9 mouse cellular contexts compared by ENCODE assay signal in the genomic region with DNA sequence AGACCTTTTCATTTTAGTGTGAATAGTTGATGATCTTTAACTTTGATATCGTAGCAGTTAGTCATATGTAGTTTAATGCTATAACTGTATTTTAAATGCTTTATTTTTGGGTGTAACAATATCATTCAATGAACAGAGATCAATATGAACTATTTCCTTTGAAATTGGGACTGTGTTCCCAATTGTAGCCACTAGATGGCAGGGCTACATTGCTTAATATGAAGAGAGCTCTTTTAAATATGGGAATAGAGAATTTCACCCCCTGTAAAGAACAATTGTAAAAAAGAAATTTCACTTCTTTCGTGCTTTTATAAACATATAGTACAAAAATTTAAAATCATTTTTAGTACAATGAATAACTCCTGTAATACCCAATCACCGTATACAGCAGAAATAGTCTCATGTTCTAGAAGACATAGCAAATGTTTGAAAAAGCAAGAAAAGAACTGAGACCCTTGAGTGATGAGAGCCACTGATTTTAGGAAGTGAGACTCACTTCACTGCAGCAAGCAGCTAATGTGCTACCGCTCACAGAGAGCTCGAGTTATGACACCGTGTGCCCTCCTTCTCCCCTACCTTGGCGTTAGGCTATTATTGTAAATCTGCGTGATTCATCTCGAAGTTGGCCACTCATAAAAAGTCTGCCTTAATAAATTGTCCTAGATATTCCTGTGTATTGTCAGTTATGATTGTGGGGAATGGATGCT.
DNase-seq lines count a peak whose midpoint lies in the region; ATAC-seq and TF ChIP-seq lines count a peak whose summit lies in the region.
"Had no signal": no experiment of that assay in that cellular context is flagged by ENCODE, and none has a peak within 500 bp of the region (broad histone marks: within the 10 kb centered on the region; RNA-seq: fewer than 3 reads in every experiment).

No protein-coding gene starts in this region.

- H3K27ac ChIP-seq in forebrain, embryonic 14.5 days (ENCODE audit: low read depth, low read length), result no peak overlapping the region
- H3K27ac ChIP-seq in forebrain, embryonic 11.5 days (ENCODE audit: low read depth, low read length), result no peak overlapping the region
- no peak overlapping the region for H3K27ac ChIP-seq in limb, embryonic 11.5 days (replicated peaks; ENCODE audit: low read depth, low read length)
- no peak overlapping the region for H3K27ac ChIP-seq in limb, embryonic 10.5 days
- no peak overlapping the region for H3K27ac ChIP-seq in MEL (ENCODE audit: control insufficient read depth, low read depth, low read length)
- H3K27ac ChIP-seq in forebrain, embryonic 15.5 days (replicated peaks), result no peak overlapping the region

- TF ChIP-seq EP300 in MEL (IDR thresholded peaks at IDR 0.05; ENCODE audit: low read depth in 1 of 2, low read length in 2 of 2), result no peak

- H3K79me2 ChIP-seq in MEL (ENCODE audit: control insufficient read depth, insufficient read depth, low read length, poor library complexity), result no peaks in the 10 kb centered on the region

- TF ChIP-seq POLR2A in MEL (IDR thresholded peaks at IDR 0.05; ENCODE audit: control insufficient read depth in 1 of 2, insufficient read depth in 1 of 2, low read depth in 1 of 2, low read length in 2 of 2, poor library complexity in 1 of 2), result no peak

- H3K4me3 ChIP-seq in forebrain, embryonic 14.5 days (ENCODE audit: low read depth, low read length), result no peak overlapping the region
- H3K4me3 ChIP-seq in forebrain, embryonic 11.5 days (ENCODE audit: low read depth, low read length), result no peak overlapping the region
- H3K4me3 ChIP-seq in limb, embryonic 11.5 days (ENCODE audit: low read depth, low read length), result no peak overlapping the region
- no peak overlapping the region for H3K4me3 ChIP-seq in limb, embryonic 10.5 days
- no peak overlapping the region for H3K4me3 ChIP-seq in MEL (ENCODE audit: control insufficient read depth in 1 of 2, insufficient read depth in 1 of 2, low read depth in 2 of 2, low read length in 2 of 2)
- H3K4me3 ChIP-seq in forebrain, embryonic 15.5 days, result no peak overlapping the region
- H3K4me3 ChIP-seq: erythroblast, embryonic 14.5 days had no signal

- TF ChIP-seq RAD21 in MEL (IDR thresholded peaks at IDR 0.05; ENCODE audit: low read depth, low read length), result peak; percentile 90

- DNase-seq in forebrain, embryonic 14.5 days (ENCODE audit: low spot score), result peak; percentile 81
- DNase-seq in forebrain, embryonic 11.5 days (ENCODE audit: low spot score), result no peak
- peak; percentile 40 for DNase-seq in limb, embryonic 11.5 days (ENCODE audit: low spot score)
- DNase-seq in limb, embryonic 10.5 days (ENCODE audit: low spot score), result no peak
- DNase-seq in MEL (ENCODE audit: low read depth, low spot score), result peak; percentile 37
- peak; percentile 24 for DNase-seq in retina, postnatal 7 days (ENCODE audit: low read depth, low spot score)
- DNase-seq in adrenal gland, adult 8-10 months, result no peak

- no peaks in the 10 kb centered on the region for H3K27me3 ChIP-seq in forebrain, embryonic 14.5 days (replicated peaks; ENCODE audit: control insufficient read depth, insufficient read depth, low read length)
- H3K27me3 ChIP-seq in forebrain, embryonic 11.5 days (ENCODE audit: control insufficient read depth, insufficient read depth, low read length), result no peaks in the 10 kb centered on the region
- no peaks in the 10 kb centered on the region for H3K27me3 ChIP-seq in limb, embryonic 11.5 days (ENCODE audit: control insufficient read depth, insufficient read depth, low read length)
- no peaks in the 10 kb centered on the region for H3K27me3 ChIP-seq in limb, embryonic 10.5 days (ENCODE audit: low read depth, poor library complexity, severe bottlenecking)
- no peaks in the 10 kb centered on the region for H3K27me3 ChIP-seq in MEL (ENCODE audit: control insufficient read depth in 1 of 2, insufficient read depth in 2 of 2, low read length in 2 of 2)
- H3K27me3 ChIP-seq in forebrain, embryonic 15.5 days, result no peaks in the 10 kb centered on the region

- no peaks in the 10 kb centered on the region for H3K9me3 ChIP-seq in forebrain, embryonic 14.5 days (replicated peaks; ENCODE audit: control insufficient read depth, low read length)
- no peaks in the 10 kb centered on the region for H3K9me3 ChIP-seq in forebrain, embryonic 11.5 days (ENCODE audit: control insufficient read depth, low read length)
- H3K9me3 ChIP-seq in limb, embryonic 11.5 days (ENCODE audit: control insufficient read depth, low read length), result no peaks in the 10 kb centered on the region
- H3K9me3 ChIP-seq in limb, embryonic 10.5 days (replicated peaks), result no peaks in the 10 kb centered on the region
- no peaks in the 10 kb centered on the region for H3K9me3 ChIP-seq in MEL (replicated peaks; ENCODE audit: insufficient read depth, low read length)
- no peaks in the 10 kb centered on the region for H3K9me3 ChIP-seq in forebrain, embryonic 15.5 days

- ATAC-seq in forebrain, embryonic 14.5 days, result peak; percentile 50
- no peak for ATAC-seq in forebrain, embryonic 11.5 days (replicated peaks; ENCODE audit: low FRiP score)
- no peak for ATAC-seq in limb, embryonic 11.5 days (ENCODE audit: insufficient number of reproducible peaks, low FRiP score, low TSS enrichment, low read depth)
- ATAC-seq in forebrain, embryonic 15.5 days (replicated peaks), result peak; percentile 41

- H3K9ac ChIP-seq in forebrain, embryonic 14.5 days (ENCODE audit: low read length), result no peak overlapping the region
- H3K9ac ChIP-seq in forebrain, embryonic 11.5 days (ENCODE audit: low read length), result no peak overlapping the region
- H3K9ac ChIP-seq in limb, embryonic 11.5 days (ENCODE audit: low read length), result no peak overlapping the region
- no peak overlapping the region for H3K9ac ChIP-seq in MEL (ENCODE audit: control insufficient read depth, low read depth, low read length, poor library complexity, severe bottlenecking)
- no peak overlapping the region for H3K9ac ChIP-seq in forebrain, embryonic 15.5 days (replicated peaks)

- H3K36me3 ChIP-seq in forebrain, embryonic 14.5 days (ENCODE audit: control insufficient read depth, insufficient read depth, low read length), result no peaks in the 10 kb centered on the region
- no peaks in the 10 kb centered on the region for H3K36me3 ChIP-seq in forebrain, embryonic 11.5 days (ENCODE audit: control insufficient read depth, insufficient read depth, low read length)
- H3K36me3 ChIP-seq in limb, embryonic 11.5 days (ENCODE audit: control insufficient read depth, insufficient read depth, low read length), result no peaks in the 10 kb centered on the region
- no peaks in the 10 kb centered on the region for H3K36me3 ChIP-seq in limb, embryonic 10.5 days
- H3K36me3 ChIP-seq in MEL (ENCODE audit: control insufficient read depth in 1 of 2, insufficient read depth in 2 of 2, low read length in 2 of 2), result no peaks in the 10 kb centered on the region
- no peaks in the 10 kb centered on the region for H3K36me3 ChIP-seq in forebrain, embryonic 15.5 days

- 70% methylated on average over 9 of the region's 9 CpGs for WGBS in forebrain, embryonic 14.5 days
- WGBS in forebrain, embryonic 11.5 days, result 68% methylated on average over 9 of the region's 9 CpGs
- 66% methylated on average over 9 of the region's 9 CpGs for WGBS in limb, embryonic 11.5 days
- 69% methylated on average over 9 of the region's 9 CpGs for WGBS in limb, embryonic 10.5 days
- 67% methylated on average over 9 of the region's 9 CpGs for WGBS in forebrain, embryonic 15.5 days

- H3K4me2 ChIP-seq in forebrain, embryonic 14.5 days (ENCODE audit: low read length), result no peak overlapping the region
- no peak overlapping the region for H3K4me2 ChIP-seq in forebrain, embryonic 11.5 days (ENCODE audit: low read depth, low read length, severe bottlenecking)
- H3K4me2 ChIP-seq in limb, embryonic 11.5 days (ENCODE audit: low read depth, severe bottlenecking), result no peak overlapping the region
- no peak overlapping the region for H3K4me2 ChIP-seq in forebrain, embryonic 15.5 days (replicated peaks)

- TF ChIP-seq CTCF in MEL (IDR thresholded peaks at IDR 0.05 in 2 of 3, conservative IDR thresholded peaks at IDR 0.05 in 1 of 3; ENCODE audit: control insufficient read depth in 1 of 3, insufficient read depth in 1 of 3, low read depth in 2 of 3, low read length in 3 of 3, poor library complexity in 1 of 3, severe bottlenecking in 1 of 3), result peak in 2 of 3 experiments; percentile 36 to 82; a peak in 3 of 6 replicates

- no peaks in the 10 kb centered on the region for H3K4me1 ChIP-seq in forebrain, embryonic 14.5 days (ENCODE audit: control insufficient read depth, insufficient read depth, low read length)
- no peaks in the 10 kb centered on the region for H3K4me1 ChIP-seq in forebrain, embryonic 11.5 days (replicated peaks; ENCODE audit: control insufficient read depth, insufficient read depth, low read length)
- H3K4me1 ChIP-seq in limb, embryonic 11.5 days (ENCODE audit: control insufficient read depth, insufficient read depth, low read length), result no peaks in the 10 kb centered on the region
- no peaks in the 10 kb centered on the region for H3K4me1 ChIP-seq in limb, embryonic 10.5 days
- no peaks in the 10 kb centered on the region for H3K4me1 ChIP-seq in MEL (ENCODE audit: control insufficient read depth in 1 of 2, insufficient read depth in 2 of 2, low read length in 2 of 2)
- no peaks in the 10 kb centered on the region for H3K4me1 ChIP-seq in forebrain, embryonic 15.5 days

TF ChIP-seq in MEL, 35 proteins besides CTCF, POLR2A, EP300 and RAD21:
- TF ChIP-seq TBP (IDR thresholded peaks at IDR 0.05; ENCODE audit: low read depth, low read length), result no peak
- TF ChIP-seq SMC3 (IDR thresholded peaks at IDR 0.05; ENCODE audit: low read depth, low read length), result peak; percentile 82
- TF ChIP-seq BHLHE40 (IDR thresholded peaks at IDR 0.05; ENCODE audit: borderline replicate concordance, low read depth, low read length), result no peak
- TF ChIP-seq ZC3H11A (IDR thresholded peaks at IDR 0.05; ENCODE audit: low read depth, low read length), result peak; percentile 71
- no peak for TF ChIP-seq USF2 (IDR thresholded peaks at IDR 0.05; ENCODE audit: borderline replicate concordance in 1 of 2, insufficient read depth in 1 of 2, low read depth in 1 of 2, low read length in 2 of 2)

Comparison
In these comparisons a context has a peak if more than half of its experiments do, and no peak if none do; other contexts are left out.
1. ATAC-seq: peak in forebrain, embryonic 14.5 days (single experiment) and forebrain, embryonic 15.5 days (single experiment); none in forebrain, embryonic 11.5 days (single experiment) and limb, embryonic 11.5 days (single experiment).
2. DNase-seq: peak in forebrain, embryonic 14.5 days (single experiment), limb, embryonic 11.5 days (single experiment), MEL (single experiment) and retina, postnatal 7 days (single experiment); none in forebrain, embryonic 11.5 days (single experiment), limb, embryonic 10.5 days (single experiment) and adrenal gland, adult 8-10 months (single experiment).